ENCODE assay signal across 8 mouse cellular contexts in the genomic region with DNA sequence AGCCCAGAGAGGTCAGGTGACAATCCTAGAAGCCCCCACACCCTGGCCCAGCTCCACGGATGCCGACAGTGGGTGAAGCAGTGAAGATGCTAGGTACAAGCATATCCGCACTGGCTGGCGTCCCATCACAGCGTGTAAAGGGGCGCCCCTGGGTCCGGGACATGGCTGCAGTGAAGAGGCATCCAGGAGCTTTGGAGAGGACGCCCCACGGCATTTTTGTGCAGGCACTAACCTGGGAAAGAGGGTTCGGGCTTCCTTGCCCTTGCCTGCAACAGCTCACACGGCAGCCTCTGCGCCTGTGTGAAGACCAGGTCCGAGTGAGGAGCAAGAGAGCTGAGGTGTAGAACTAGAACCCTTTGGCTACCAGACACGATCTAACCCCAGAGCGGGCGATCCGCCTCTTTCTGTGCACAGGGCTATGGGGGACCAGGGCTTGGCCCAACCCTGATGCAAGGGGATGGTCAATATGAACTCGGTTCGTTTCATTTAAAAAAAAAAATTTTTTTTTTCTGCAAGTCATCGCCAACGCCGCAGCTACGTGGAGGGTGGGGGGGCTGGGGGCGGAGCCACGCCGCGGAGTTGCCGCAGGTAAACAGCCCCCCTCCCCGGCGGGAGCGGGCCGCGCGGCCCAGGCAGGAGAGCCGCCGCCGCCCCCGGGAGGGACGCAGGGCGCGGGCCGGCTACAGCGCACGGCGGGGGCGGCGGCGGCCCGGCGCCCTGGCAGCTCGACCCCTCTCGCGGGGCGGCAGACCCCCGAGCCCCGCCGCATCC. TPM values are rescaled to one million over a fixed set of nuclear protein-coding genes. Genes with fewer than 3 reads are reported as not detected.
DNase-seq lines count a peak whose midpoint lies in the region; ATAC-seq and TF ChIP-seq lines count a peak whose summit lies in the region.

Panx2 (plus strand) TSS at position 574 of the 771 bp plus-strand sequence.

- peak within 1 kb of the TSS; percentile 64 for H3K4me3 ChIP-seq in kidney, embryonic 14.5 days (ENCODE audit: low read length)
- peak within 1 kb of the TSS; percentile 80 to 83 for H3K4me3 ChIP-seq in ES-E14 (ENCODE audit: insufficient read depth in 1 of 2, low read depth in 1 of 2, low read length in 2 of 2, poor library complexity in 1 of 2, severe bottlenecking in 1 of 2)
- H3K4me3 ChIP-seq in hindbrain, embryonic 10.5 days, result peak within 1 kb of the TSS; percentile 76
- H3K4me3 ChIP-seq in limb, embryonic 14.5 days (replicated peaks; ENCODE audit: low read length), result peak within 1 kb of the TSS; percentile 63

- no peak within 1 kb of the TSS for H3K27ac ChIP-seq in kidney, embryonic 14.5 days (ENCODE audit: low read depth, low read length)
- no peak within 1 kb of the TSS for H3K27ac ChIP-seq in ES-E14 (ENCODE audit: insufficient read depth, low read depth, low read length, poor library complexity, severe bottlenecking)
- H3K27ac ChIP-seq in hindbrain, embryonic 10.5 days, result peak within 1 kb of the TSS; percentile 88
- no peak within 1 kb of the TSS for H3K27ac ChIP-seq in limb, embryonic 14.5 days (replicated peaks; ENCODE audit: low read depth, low read length)

- no peaks in the 10 kb centered on the region for H3K4me1 ChIP-seq in kidney, embryonic 14.5 days (ENCODE audit: control insufficient read depth, insufficient read depth, low read length)
- H3K4me1 ChIP-seq in ES-E14 (ENCODE audit: control insufficient read depth in 2 of 2, insufficient read depth in 2 of 2, low read length in 2 of 2, poor library complexity in 1 of 2), result peaks cover 0 to 6% of the 10 kb centered on the region in 2 experiments; a peak in 1 of 4 replicates
- H3K4me1 ChIP-seq in hindbrain, embryonic 10.5 days (replicated peaks), result peaks cover 15% of the 10 kb centered on the region
- no peaks in the 10 kb centered on the region for H3K4me1 ChIP-seq in limb, embryonic 14.5 days (ENCODE audit: control insufficient read depth, insufficient read depth, low read length)

- peak within 1 kb of the TSS; percentile 100 for H3K4me2 ChIP-seq in kidney, embryonic 14.5 days (replicated peaks; ENCODE audit: low read depth, low read length)
- peak within 1 kb of the TSS; percentile 93 for H3K4me2 ChIP-seq in limb, embryonic 14.5 days (replicated peaks; ENCODE audit: low read depth, low read length, severe bottlenecking)

- H3K9ac ChIP-seq in kidney, embryonic 14.5 days (ENCODE audit: low read depth, low read length), result peak within 1 kb of the TSS; percentile 73
- H3K9ac ChIP-seq in ES-E14 (ENCODE audit: insufficient read depth, low read depth, low read length, poor library complexity, severe bottlenecking), result peak within 1 kb of the TSS; percentile 67
- H3K9ac ChIP-seq in limb, embryonic 14.5 days (ENCODE audit: low read depth, low read length, severe bottlenecking), result peak within 1 kb of the TSS; percentile 69

- ATAC-seq in kidney, embryonic 14.5 days (ENCODE audit: low FRiP score, low TSS enrichment), result peak; percentile 62; the same call in 1 of the 2 replicates
- ATAC-seq in limb, embryonic 14.5 days (ENCODE audit: low FRiP score, low read depth), result 0 out of 2 replicates have a peak, but pooled peaks have one; percentile 44

- H3K9me3 ChIP-seq in kidney, embryonic 14.5 days (ENCODE audit: control insufficient read depth, low read length), result no peaks in the 10 kb centered on the region
- H3K9me3 ChIP-seq in ES-E14 (ENCODE audit: control insufficient read depth, insufficient read depth, low read depth, low read length), result no peaks in the 10 kb centered on the region
- H3K9me3 ChIP-seq in hindbrain, embryonic 10.5 days, result no peaks in the 10 kb centered on the region
- H3K9me3 ChIP-seq in limb, embryonic 14.5 days (ENCODE audit: control insufficient read depth, low read length), result no peaks in the 10 kb centered on the region

- no peak for TF ChIP-seq POLR2A in limb, embryonic 14.5 days (IDR thresholded peaks at IDR 0.05; ENCODE audit: borderline replicate concordance, extremely low read depth, insufficient read depth, insufficient read length)

- in situ Hi-C loops in ES-E14 (cut with MboI; ENCODE audit: low sequenced_read_pairs in 2 of 2, unreplicated experiment in 2 of 2), result no loop called here

- no peaks in the 10 kb centered on the region for H3K36me3 ChIP-seq in kidney, embryonic 14.5 days (ENCODE audit: control insufficient read depth, insufficient read depth, low read length)
- no peaks in the 10 kb centered on the region for H3K36me3 ChIP-seq in ES-E14 (ENCODE audit: control insufficient read depth, insufficient read depth, low read length, poor library complexity, severe bottlenecking)
- H3K36me3 ChIP-seq in hindbrain, embryonic 10.5 days, result no peaks in the 10 kb centered on the region
- no peaks in the 10 kb centered on the region for H3K36me3 ChIP-seq in limb, embryonic 14.5 days (ENCODE audit: control insufficient read depth, insufficient read depth, low read length)

- peaks cover 41% of the 10 kb centered on the region for H3K27me3 ChIP-seq in kidney, embryonic 14.5 days (ENCODE audit: control insufficient read depth, insufficient read depth, low read length)
- H3K27me3 ChIP-seq in hindbrain, embryonic 10.5 days (ENCODE audit: insufficient read depth, poor library complexity, severe bottlenecking), result peaks cover 73% of the 10 kb centered on the region
- H3K27me3 ChIP-seq in limb, embryonic 14.5 days (ENCODE audit: control insufficient read depth, insufficient read depth, low read length), result peaks cover 25% of the 10 kb centered on the region

- no peak for DNase-seq in kidney, adult 11 months
- DNase-seq in ES-E14 (ENCODE audit: low read depth, low spot score), result no peak
- DNase-seq in embryo, embryonic 10.5 days (ENCODE audit: low spot score), result peak; percentile 60
- DNase-seq in hindbrain, embryonic 10.5 days (ENCODE audit: low spot score), result peak; percentile 46
- no peak for DNase-seq in limb, embryonic 14.5 days (ENCODE audit: low spot score)
- DNase-seq in retina, embryonic 14.5 days (ENCODE audit: low spot score), result peak; percentile 47
- no peak for DNase-seq in adrenal gland, postnatal 14 days

- 1% methylated on average over 48 of the region's 57 CpGs for WGBS in kidney, embryonic 14.5 days
- 1% methylated on average over 50 of the region's 57 CpGs for WGBS in hindbrain, embryonic 10.5 days
- WGBS in limb, embryonic 14.5 days, result 2% methylated on average over 33 of the region's 57 CpGs

TF ChIP-seq in ES-E14, 5 proteins besides CTCF, POLR2A, EP300 and RAD21:
- TF ChIP-seq HCFC1 (IDR thresholded peaks at IDR 0.05; ENCODE audit: borderline replicate concordance, insufficient read depth, low read length) (no peak), ZNF384 (IDR thresholded peaks at IDR 0.05; ENCODE audit: low read depth, low read length) (peak; percentile 55; the same call in 1 of the 2 replicates), MAFK (IDR thresholded peaks at IDR 0.05; ENCODE audit: insufficient read depth, low read depth, low read length) (peak; percentile 63)

RNA-seq across cellular contexts. Expression of gene Panx2, which starts in this region (rescaled TPM):
- 0.06 and 0.77 TPM in 2 replicates for polyA plus RNA-seq in kidney, embryonic 14.5 days (2014; fragmentation: Nextera tagmentation; extraction: Ambion mirVana)
- total RNA-seq in ES-E14 (2012; rRNA removed), result 0.22 and 0.58 TPM in 2 replicates
- polyA plus RNA-seq in hindbrain, embryonic 10.5 days (2016; fragmentation: Nextera tagmentation; extraction: Ambion mirVana), result 0.26 and 0.56 TPM in 2 replicates
- polyA plus RNA-seq in limb, embryonic 14.5 days (2012; rRNA removed), result 1.9 and 2.0 TPM in 2 replicates
- 0.29 and 0.48 TPM in 2 replicates for polyA plus RNA-seq in limb, embryonic 14.5 days (2014; fragmentation: Nextera tagmentation; extraction: Ambion mirVana)
- total RNA-seq in adrenal gland, postnatal 14 days (2021), result 0.52 and 1.6 TPM in 2 replicates

Comparison
In these comparisons a context has a peak if more than half of its experiments do, and no peak if none do; other contexts are left out.
1. Peak in ATAC-seq, H3K4me3 ChIP-seq, H3K9ac ChIP-seq and H3K4me2 ChIP-seq in kidney, embryonic 14.5 days; RNA of the gene not detected or under 1 TPM.
2. Peak in DNase-seq, H3K4me3 ChIP-seq and H3K27ac ChIP-seq in hindbrain, embryonic 10.5 days; RNA of the gene not detected or under 1 TPM.
3. DNase-seq: peak in embryo, embryonic 10.5 days (single experiment) and retina, embryonic 14.5 days (single experiment); none in kidney, adult 11 months (single experiment), ES-E14 (single experiment), limb, embryonic 14.5 days (single experiment) and adrenal gland, postnatal 14 days (single experiment).
4. Peak in every context shown above with its lines, with median percentiles within 50 percentile points of each other: H3K4me3 ChIP-seq and H3K9ac ChIP-seq.